Mouse (Mus musculus): ENCODE data around the gene Adra1b. TPM values are rescaled to one million over a fixed set of nuclear protein-coding genes. Genes with fewer than 3 reads are reported as not detected.

Adra1b gene
- polyA plus RNA-seq, 1 experiment, result not detected

- no peaks in the 10 kb centered on the region for H3K36me3 ChIP-seq (ENCODE audit: control insufficient read depth, insufficient read depth, low read length, poor library complexity, severe bottlenecking)
- no peak overlapping the region for H3K4me3 ChIP-seq (ENCODE audit: low read depth, low read length)
- H3K9ac ChIP-seq (ENCODE audit: low read depth, poor library complexity, severe bottlenecking), result no peak overlapping the region
- H3K9me3 ChIP-seq (replicated peaks; ENCODE audit: control insufficient read depth, insufficient read depth, low read length, poor library complexity, severe bottlenecking), result no peaks in the 10 kb centered on the region; the same call in 1 of the 2 replicates
- TF ChIP-seq CTCF (IDR thresholded peaks at IDR 0.05; ENCODE audit: low read depth, low read length) (no peak), EP300 (IDR thresholded peaks at IDR 0.05; ENCODE audit: insufficient read depth, low read depth, low read length) (no peak), POLR2A (IDR thresholded peaks at IDR 0.05; ENCODE audit: insufficient read depth, low read length) (no peak)
- no peak overlapping the region for H3K27ac ChIP-seq (ENCODE audit: insufficient read depth, low read length)
- no peaks in the 10 kb centered on the region for H3K27me3 ChIP-seq (ENCODE audit: control insufficient read depth, insufficient read depth, low read length, poor library complexity, severe bottlenecking)
- no peaks in the 10 kb centered on the region for H3K4me1 ChIP-seq (ENCODE audit: control insufficient read depth, insufficient read depth, low read length)
Observed at GRCm38 (mm10) chr11:43912136-43912888, 11.3 kb upstream of the Adra1b start.

DNA sequence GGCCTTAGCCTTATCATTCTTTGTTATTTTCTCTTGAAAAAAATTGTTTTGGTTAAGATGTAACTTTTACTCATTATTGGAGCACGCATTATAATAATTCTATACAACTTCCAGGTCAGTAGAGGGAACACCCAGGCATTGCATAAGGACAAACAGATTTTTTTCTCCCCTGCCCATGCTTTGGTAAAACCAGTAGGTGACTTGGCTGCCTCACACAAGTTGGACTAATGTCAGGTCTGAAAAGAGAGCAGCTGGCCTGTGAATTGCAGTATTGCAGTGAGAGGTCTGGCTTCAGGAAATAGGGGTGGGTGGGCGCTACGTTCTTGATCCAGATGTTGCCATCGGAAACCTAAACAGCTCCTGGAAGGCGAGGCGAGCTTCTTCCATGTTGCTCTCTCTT lies 10.6 kb upstream of the Adra1b start:
- H3K9ac ChIP-seq (ENCODE audit: low read depth, poor library complexity, severe bottlenecking), result no peak overlapping the region
- H3K27me3 ChIP-seq (ENCODE audit: control insufficient read depth, insufficient read depth, low read length, poor library complexity, severe bottlenecking), result no peaks in the 10 kb centered on the region
- no peaks in the 10 kb centered on the region for H3K36me3 ChIP-seq (ENCODE audit: control insufficient read depth, insufficient read depth, low read length, poor library complexity, severe bottlenecking)
- H3K27ac ChIP-seq (ENCODE audit: insufficient read depth, low read length), result no peak overlapping the region
- H3K9me3 ChIP-seq (replicated peaks; ENCODE audit: control insufficient read depth, insufficient read depth, low read length, poor library complexity, severe bottlenecking), result no peaks in the 10 kb centered on the region
- no peak for TF ChIP-seq CTCF (IDR thresholded peaks at IDR 0.05; ENCODE audit: low read depth, low read length)
- no peak for TF ChIP-seq POLR2A (IDR thresholded peaks at IDR 0.05; ENCODE audit: insufficient read depth, low read length)
- TF ChIP-seq EP300 (IDR thresholded peaks at IDR 0.05; ENCODE audit: insufficient read depth, low read depth, low read length), result no peak
- H3K4me3 ChIP-seq (ENCODE audit: low read depth, low read length), result no peak overlapping the region
- H3K4me1 ChIP-seq (ENCODE audit: control insufficient read depth, insufficient read depth, low read length), result no peaks in the 10 kb centered on the region

GRCm38 (mm10) chr11:43903351-43903750 lies 2.3 kb upstream of the Adra1b start:
- Histone ChIP-seq H3K4me3 (ENCODE audit: low read depth, low read length) (no peak overlapping the region), H3K27me3 (ENCODE audit: control insufficient read depth, insufficient read depth, low read length, poor library complexity, severe bottlenecking) (no peaks in the 10 kb centered on the region), H3K4me1 (ENCODE audit: control insufficient read depth, insufficient read depth, low read length) (no peaks in the 10 kb centered on the region), H3K9me3 (replicated peaks; ENCODE audit: control insufficient read depth, insufficient read depth, low read length, poor library complexity, severe bottlenecking) (no peaks in the 10 kb centered on the region), H3K27ac (ENCODE audit: insufficient read depth, low read length) (no peak overlapping the region), H3K9ac (ENCODE audit: low read depth, poor library complexity, severe bottlenecking) (no peak overlapping the region), H3K36me3 (ENCODE audit: control insufficient read depth, insufficient read depth, low read length, poor library complexity, severe bottlenecking) (no peaks in the 10 kb centered on the region)
- no peak for TF ChIP-seq POLR2A (IDR thresholded peaks at IDR 0.05; ENCODE audit: insufficient read depth, low read length)
- TF ChIP-seq EP300 (IDR thresholded peaks at IDR 0.05; ENCODE audit: insufficient read depth, low read depth, low read length), result no peak

DNA sequence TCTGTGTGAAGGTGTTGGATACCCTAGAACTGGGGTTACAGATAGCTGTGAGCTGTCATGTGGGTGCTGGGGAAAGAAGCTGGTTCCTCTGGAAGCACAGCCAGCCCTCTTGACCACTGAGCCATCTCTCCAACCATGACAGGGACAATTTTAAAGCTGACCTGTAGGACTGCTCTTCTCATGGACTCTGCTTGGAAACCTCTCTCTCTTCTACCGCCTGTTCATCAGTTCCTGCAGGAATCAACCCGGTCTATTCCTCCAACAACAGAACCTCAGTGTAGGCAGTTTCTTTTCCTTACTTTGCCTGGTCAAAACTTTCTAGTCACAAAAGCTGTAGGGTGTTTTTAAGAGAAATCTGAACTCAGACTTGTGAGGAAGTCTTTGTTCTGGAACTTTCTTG lies 1.3 kb downstream of the Adra1b start:
- no peak overlapping the region for H3K9ac ChIP-seq (ENCODE audit: low read depth, poor library complexity, severe bottlenecking)
- no peaks in the 10 kb centered on the region for H3K9me3 ChIP-seq (replicated peaks; ENCODE audit: control insufficient read depth, insufficient read depth, low read length, poor library complexity, severe bottlenecking)
- no peaks in the 10 kb centered on the region for H3K27me3 ChIP-seq (ENCODE audit: control insufficient read depth, insufficient read depth, low read length, poor library complexity, severe bottlenecking)
- TF ChIP-seq CTCF (IDR thresholded peaks at IDR 0.05; ENCODE audit: low read depth, low read length) (no peak), POLR2A (IDR thresholded peaks at IDR 0.05; ENCODE audit: insufficient read depth, low read length) (no peak), EP300 (IDR thresholded peaks at IDR 0.05; ENCODE audit: insufficient read depth, low read depth, low read length) (no peak)
- no peaks in the 10 kb centered on the region for H3K4me1 ChIP-seq (ENCODE audit: control insufficient read depth, insufficient read depth, low read length)
- no peak overlapping the region for H3K27ac ChIP-seq (ENCODE audit: insufficient read depth, low read length)
- no peak overlapping the region for H3K4me3 ChIP-seq (ENCODE audit: low read depth, low read length)
- no peaks in the 10 kb centered on the region for H3K36me3 ChIP-seq (ENCODE audit: control insufficient read depth, insufficient read depth, low read length, poor library complexity, severe bottlenecking)

DNA sequence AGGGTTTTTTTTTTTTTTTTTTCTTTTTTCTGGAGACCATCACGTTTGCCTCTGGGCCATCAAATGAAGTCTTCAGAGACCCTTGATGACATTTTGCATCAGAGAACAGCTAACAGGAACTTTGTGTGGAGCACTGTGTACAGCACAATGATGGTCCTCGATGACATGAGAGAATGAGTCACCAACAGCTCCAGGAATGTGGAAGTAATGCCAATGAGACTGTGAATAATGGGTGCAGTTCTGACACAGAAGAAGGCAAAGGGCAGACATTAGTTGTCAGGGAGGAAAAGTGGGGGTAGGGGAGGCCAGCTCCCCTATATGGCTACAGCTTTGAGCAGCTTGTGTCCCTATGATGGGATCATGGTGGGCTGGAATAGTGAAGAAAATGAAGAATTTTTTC lies 5.7 kb downstream of the Adra1b start:
- H3K27me3 ChIP-seq (ENCODE audit: control insufficient read depth, insufficient read depth, low read length, poor library complexity, severe bottlenecking), result no peaks in the 10 kb centered on the region
- H3K27ac ChIP-seq (ENCODE audit: insufficient read depth, low read length), result no peak overlapping the region
- H3K9me3 ChIP-seq (replicated peaks; ENCODE audit: control insufficient read depth, insufficient read depth, low read length, poor library complexity, severe bottlenecking), result no peaks in the 10 kb centered on the region
- no peak overlapping the region for H3K9ac ChIP-seq (ENCODE audit: low read depth, poor library complexity, severe bottlenecking)
- no peak overlapping the region for H3K4me3 ChIP-seq (ENCODE audit: low read depth, low read length)
- TF ChIP-seq CTCF (IDR thresholded peaks at IDR 0.05; ENCODE audit: low read depth, low read length), result no peak
- TF ChIP-seq EP300 (IDR thresholded peaks at IDR 0.05; ENCODE audit: insufficient read depth, low read depth, low read length), result no peak
- no peak for TF ChIP-seq POLR2A (IDR thresholded peaks at IDR 0.05; ENCODE audit: insufficient read depth, low read length)
- no peaks in the 10 kb centered on the region for H3K4me1 ChIP-seq (ENCODE audit: control insufficient read depth, insufficient read depth, low read length)
- no peaks in the 10 kb centered on the region for H3K36me3 ChIP-seq (ENCODE audit: control insufficient read depth, insufficient read depth, low read length, poor library complexity, severe bottlenecking)

DNA sequence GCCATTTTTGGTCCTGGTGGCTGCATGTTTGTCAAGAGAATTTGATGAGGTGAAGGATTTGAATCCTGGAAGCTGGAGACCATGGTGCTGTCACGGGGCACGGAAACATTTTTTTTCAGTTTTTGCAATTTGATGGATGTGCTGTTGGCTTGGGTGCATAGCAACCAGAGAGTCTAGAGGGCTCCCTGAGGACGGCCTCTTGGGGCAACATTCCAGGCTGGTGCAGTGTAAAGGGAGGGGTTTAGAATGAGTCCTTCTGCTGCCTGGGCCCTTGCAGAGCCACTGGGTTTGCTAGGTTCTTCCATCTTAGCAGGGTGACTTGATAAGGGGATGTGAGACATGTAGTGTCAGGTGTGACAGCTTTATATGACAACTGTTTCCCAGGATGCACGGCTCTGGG lies 8.5 kb downstream of the Adra1b start:
- TF ChIP-seq POLR2A (IDR thresholded peaks at IDR 0.05; ENCODE audit: insufficient read depth, low read length), result no peak
- no peak for TF ChIP-seq EP300 (IDR thresholded peaks at IDR 0.05; ENCODE audit: insufficient read depth, low read depth, low read length)
- Histone ChIP-seq H3K9me3 (replicated peaks; ENCODE audit: control insufficient read depth, insufficient read depth, low read length, poor library complexity, severe bottlenecking) (no peaks in the 10 kb centered on the region), H3K4me3 (ENCODE audit: low read depth, low read length) (no peak overlapping the region), H3K36me3 (ENCODE audit: control insufficient read depth, insufficient read depth, low read length, poor library complexity, severe bottlenecking) (no peaks in the 10 kb centered on the region), H3K27me3 (ENCODE audit: control insufficient read depth, insufficient read depth, low read length, poor library complexity, severe bottlenecking) (peaks cover 1% of the 10 kb centered on the region; the same call in 1 of the 2 replicates), H3K27ac (ENCODE audit: insufficient read depth, low read length) (no peak overlapping the region), H3K9ac (ENCODE audit: low read depth, poor library complexity, severe bottlenecking) (no peak overlapping the region), H3K4me1 (ENCODE audit: control insufficient read depth, insufficient read depth, low read length) (no peaks in the 10 kb centered on the region)
